Mouse (Mus musculus) limb, embryonic 15.5 days (tissue): Measurements from ENCODE around the gene Ntf5. TPM values are rescaled to one million over a fixed set of nuclear protein-coding genes. Genes with fewer than 3 reads are reported as not detected.

Experiments used
- ATAC-seq: fragments of 200-750 bp; cut with Nextera tagmentation; 2 replicates; pipeline ENCODE4 v1.8.0; 2017; ENCODE audit warnings: low read depth, moderate TSS enrichment; ENCODE audit not compliant: insufficient number of reproducible peaks, low FRiP score, low TSS enrichment
- H3K27ac ChIP-seq: fragments of 300-500 bp; sonication (generic); 2 replicates; pipeline ENCODE4 v1.5.1; 2015; ENCODE audit warnings: moderate library complexity, mild to moderate bottlenecking, inconsistent platforms
- H3K27me3 ChIP-seq: fragments of 300-500 bp; sonication (generic); 2 replicates; pipeline ENCODE4 v1.6.1; 2015; ENCODE audit warnings: inconsistent platforms
- H3K36me3 ChIP-seq: fragments of 300-500 bp; sonication (generic); 2 replicates; pipeline ENCODE4 v1.6.1; 2015; ENCODE audit warnings: inconsistent platforms
- H3K4me1 ChIP-seq: fragments of 300-500 bp; sonication (generic); 2 replicates; pipeline ENCODE4 v1.6.1; 2015; ENCODE audit warnings: inconsistent platforms
- H3K4me2 ChIP-seq: fragments of 300-500 bp; sonication (generic); 2 replicates; pipeline ENCODE4 v1.6.1; 2015; ENCODE audit warnings: mild to moderate bottlenecking, inconsistent platforms
- H3K4me3 ChIP-seq: fragments of 300-500 bp; sonication (generic); 2 replicates; pipeline ENCODE4 v1.5.1; 2015; ENCODE audit warnings: mild to moderate bottlenecking, inconsistent platforms
- H3K9ac ChIP-seq: fragments of 300-500 bp; sonication (generic); 2 replicates; pipeline ENCODE4 v1.6.1; 2015; ENCODE audit warnings: inconsistent platforms
- H3K9me3 ChIP-seq: fragments of 300-500 bp; sonication (generic); 2 replicates; pipeline ENCODE4 v1.6.1; 2016; ENCODE audit warnings: inconsistent platforms
- WGBS: fragments of 180-500 bp; shearing (Covaris S2); methylation state at CpG from one replicate; pipeline ENCODE4 v1.1.7; 2015; 5-methylcytosine and 5-hydroxymethylcytosine counted together
- polyA plus RNA-seq: library from polyadenylated mRNA; unstranded; fragments of >200 nt; fragmentation: Nextera tagmentation; extraction: Ambion mirVana; gene quantifications from 2 replicates; pipeline ENCODE4 v1.2.1, GENCODE M21; 2015

Gene Ntf5
- 1.9 and 3.0 TPM in 2 replicates for polyA plus RNA-seq

DNA sequence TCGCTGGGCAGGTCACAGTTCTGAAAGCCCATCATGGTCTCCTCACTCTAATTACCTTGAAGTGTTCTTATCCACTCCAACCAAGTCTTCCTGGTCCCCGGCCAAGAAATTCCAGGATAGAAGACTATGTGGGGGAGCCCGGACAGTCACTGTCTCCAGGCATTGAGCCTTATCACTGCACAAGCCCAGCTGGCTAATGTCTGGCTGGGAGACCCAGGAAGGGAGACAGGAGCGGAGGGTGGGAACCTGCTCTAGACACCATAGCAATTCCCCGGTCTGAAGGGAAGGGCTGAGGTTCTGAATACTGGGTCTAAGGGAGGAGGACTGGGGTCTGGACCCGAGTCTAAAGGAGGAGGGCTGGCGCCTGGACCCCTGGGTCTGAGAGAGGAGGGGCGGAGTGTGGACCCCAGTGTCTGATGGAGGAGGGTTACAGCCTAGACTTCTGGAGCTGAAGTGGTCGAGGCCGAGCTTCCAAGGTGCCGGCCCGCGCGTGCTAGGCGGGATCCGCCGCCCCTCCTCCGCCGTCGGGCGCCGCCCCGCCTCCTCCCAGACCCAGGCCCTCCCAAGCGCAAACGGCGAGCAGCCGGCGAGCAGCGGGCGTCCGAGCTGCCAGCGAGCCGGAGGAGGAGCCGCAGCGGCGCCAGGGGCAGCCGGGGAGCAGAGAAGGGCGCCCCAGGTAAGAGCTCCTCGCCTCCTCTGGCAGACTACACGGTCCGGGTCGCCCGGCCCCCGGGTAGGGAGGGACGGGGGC lies at the start of gene Ntf5:
Gene Ntf5 (plus strand): TSS at position 583 of the 751 bp plus-strand sequence.
- Histone ChIP-seq H3K27me3 (peaks cover 95% of the 10 kb centered on the region), H3K4me2 (peak within 1 kb of the TSS; percentile 95), H3K4me1 (peaks cover 35% of the 10 kb centered on the region), H3K9ac (peak within 1 kb of the TSS; percentile 52), H3K36me3 (no peaks in the 10 kb centered on the region), H3K27ac (peak within 1 kb of the TSS; percentile 72), H3K4me3 (peak within 1 kb of the TSS; percentile 61), H3K9me3 (no peaks in the 10 kb centered on the region)
- no peak for ATAC-seq
- 3% methylated on average over 38 of the region's 45 CpGs for WGBS

DNA sequence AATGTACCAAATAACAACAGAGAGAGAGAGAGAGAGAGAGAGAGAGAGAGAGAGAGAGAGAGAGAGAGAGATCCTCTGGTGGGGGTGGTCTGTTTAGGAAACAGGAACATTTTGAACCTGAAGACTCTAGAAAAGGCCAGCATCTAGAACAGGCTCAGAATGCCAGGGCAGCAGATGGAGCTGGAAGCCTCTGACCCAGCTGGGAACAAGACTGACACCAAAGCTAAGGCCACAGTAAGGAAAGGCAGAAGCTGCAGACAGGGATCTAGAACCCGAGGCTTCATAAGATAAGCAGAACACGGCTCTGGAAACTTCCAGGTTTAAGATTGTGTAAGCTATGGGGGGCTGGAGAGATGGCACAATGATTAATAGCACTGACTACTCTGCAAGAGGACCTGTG lies 49.5 kb upstream of the Ntf5 start:
- no peaks in the 10 kb centered on the region for H3K36me3 ChIP-seq
- no peaks in the 10 kb centered on the region for H3K9me3 ChIP-seq
- H3K27me3 ChIP-seq: peaks cover 68% of the 10 kb centered on the region
- no peak overlapping the region for H3K4me3 ChIP-seq
- no peak overlapping the region for H3K9ac ChIP-seq
- 71% methylated on average over 2 of the region's 2 CpGs for WGBS
- ATAC-seq: no peak
- H3K27ac ChIP-seq: no peak overlapping the region
- peaks cover 31% of the 10 kb centered on the region for H3K4me1 ChIP-seq
- H3K4me2 ChIP-seq: no peak overlapping the region

DNA sequence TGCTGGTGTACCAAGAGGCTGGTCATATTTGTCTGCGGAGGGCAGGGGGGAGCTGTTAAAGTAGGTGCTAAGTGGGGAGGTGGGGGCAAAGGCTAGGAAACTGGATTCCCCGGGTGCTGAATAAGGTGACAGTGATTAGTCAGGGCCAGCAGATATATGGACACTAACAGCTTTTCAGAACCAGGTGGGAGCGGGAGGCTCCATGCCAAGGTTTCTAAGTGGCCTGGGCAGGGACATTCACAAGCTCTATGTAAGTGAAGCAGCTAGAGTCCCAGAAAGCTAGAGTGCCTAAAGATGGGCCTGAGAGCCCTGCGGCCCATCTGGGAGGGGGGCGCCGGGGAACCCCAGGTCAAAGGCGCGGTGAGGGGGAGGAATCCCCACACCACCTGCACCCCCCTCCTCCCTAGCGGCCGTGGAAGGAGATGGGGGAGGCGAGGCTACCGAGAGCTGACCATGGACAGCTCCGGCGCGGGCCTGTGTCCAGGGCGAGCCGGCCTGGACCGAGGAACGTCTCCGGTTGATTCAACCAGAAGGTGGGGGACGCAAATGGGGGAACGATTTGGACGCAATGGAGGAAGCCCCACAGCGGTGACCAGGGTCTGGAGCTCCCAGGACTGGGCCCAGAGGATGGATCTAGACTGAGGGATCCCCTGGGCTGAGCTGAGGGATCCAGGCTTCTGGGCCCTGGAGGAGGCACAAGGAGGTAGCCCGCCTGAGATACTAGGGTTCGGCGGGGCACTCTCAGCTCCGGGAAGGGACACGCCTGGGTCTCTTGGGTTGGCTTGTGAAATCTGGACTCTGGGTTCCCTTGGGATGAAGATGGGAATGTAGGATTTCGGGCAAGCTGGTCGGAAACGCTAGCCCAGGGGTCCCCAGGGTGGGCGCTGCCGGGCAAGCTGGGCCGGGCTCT lies 47.5 kb upstream of the Ntf5 start:
- Histone ChIP-seq H3K9me3 (no peaks in the 10 kb centered on the region), H3K36me3 (no peaks in the 10 kb centered on the region), H3K4me3 (peak overlapping the region; percentile 58), H3K4me1 (peaks cover 43% of the 10 kb centered on the region), H3K27me3 (peaks cover 71% of the 10 kb centered on the region), H3K27ac (peak overlapping the region; percentile 39; the same call in 1 of the 2 replicates), H3K4me2 (peak overlapping the region; percentile 95), H3K9ac (peak overlapping the region; percentile 59)
- 3% methylated on average over 35 of the region's 35 CpGs for WGBS
- no peak for ATAC-seq

DNA sequence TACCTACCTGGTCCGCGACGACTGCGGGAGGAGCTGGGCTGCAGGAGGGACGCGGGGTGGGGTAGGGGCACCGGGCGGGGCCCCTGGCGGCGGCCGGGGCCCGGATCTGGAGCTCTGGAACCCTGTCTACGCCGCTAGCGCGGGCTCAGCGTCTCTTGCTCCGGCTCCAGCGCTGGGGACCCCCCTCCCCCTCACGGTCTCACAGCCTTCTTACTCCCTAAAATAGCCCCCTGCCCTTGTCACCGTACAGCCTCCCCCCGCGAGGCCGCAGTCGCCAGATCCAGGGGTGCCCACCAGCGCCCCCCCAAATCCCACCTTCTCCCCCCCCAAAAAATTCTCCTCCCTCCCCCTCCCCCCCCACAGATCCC lies 46.9 kb upstream of the Ntf5 start, which contains the start of gene Ppfia3:
Gene Ppfia3 (minus strand): TSS at position 368 of the 368 bp plus-strand sequence.
- H3K9ac ChIP-seq: peak within 1 kb of the TSS; percentile 59
- under 1% methylated on average over 25 of the region's 26 CpGs for WGBS
- H3K27me3 ChIP-seq: peaks cover 65% of the 10 kb centered on the region
- peak within 1 kb of the TSS; percentile 95 for H3K4me2 ChIP-seq
- H3K27ac ChIP-seq: peak within 1 kb of the TSS; percentile 39; the same call in 1 of the 2 replicates
- 0 out of 2 replicates have a peak, but pooled peaks have one; percentile 9 for ATAC-seq
- peaks cover 36% of the 10 kb centered on the region for H3K4me1 ChIP-seq
- no peaks in the 10 kb centered on the region for H3K36me3 ChIP-seq
- no peaks in the 10 kb centered on the region for H3K9me3 ChIP-seq
- H3K4me3 ChIP-seq: peak within 1 kb of the TSS; percentile 58

DNA sequence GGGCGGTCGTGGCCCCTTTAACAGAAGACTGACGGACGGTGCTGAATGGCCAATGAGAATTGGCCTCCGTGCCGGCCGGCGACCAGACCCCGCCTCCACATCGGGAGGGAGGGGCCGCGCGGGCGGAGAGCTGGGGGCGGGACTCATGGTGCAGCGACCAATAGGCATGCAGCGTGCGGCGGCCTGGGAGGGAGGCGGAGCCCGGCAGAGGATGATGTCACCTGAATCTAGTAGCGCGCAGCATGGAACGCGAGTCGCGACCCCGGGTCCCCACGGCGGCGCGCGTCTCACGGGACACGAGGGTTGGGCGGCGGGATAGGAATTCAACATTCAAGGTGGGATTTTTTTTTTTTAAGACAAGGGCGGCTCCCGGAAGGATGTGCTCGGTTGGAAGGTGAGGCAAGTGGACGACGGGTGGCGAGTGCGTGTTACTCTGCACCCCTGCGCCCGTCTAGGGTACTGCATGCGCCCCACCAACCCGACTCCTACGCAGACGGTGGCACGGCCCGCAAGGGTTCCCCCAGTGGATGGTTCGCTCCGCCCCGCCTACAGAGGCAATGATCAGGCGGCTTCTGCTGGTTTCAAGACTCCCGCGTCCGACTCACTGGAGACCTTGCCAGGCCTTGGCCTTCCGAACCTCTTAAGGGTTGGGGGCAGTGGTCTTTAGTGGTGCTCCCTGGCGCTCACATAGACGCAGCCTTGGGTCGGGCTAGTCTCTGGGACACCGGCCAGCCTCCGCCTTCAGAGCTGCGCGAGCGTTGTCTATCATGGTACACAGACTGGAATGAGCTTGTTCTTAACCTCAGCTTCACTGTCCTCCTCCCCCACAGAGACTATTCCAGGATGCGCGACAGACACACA lies 46.2 kb upstream of the Ntf5 start:
- Histone ChIP-seq H3K36me3 (0 out of 2 replicates have a peak, but pooled peaks cover under 1% of the 10 kb centered on the region), H3K9me3 (no peaks in the 10 kb centered on the region), H3K27me3 (peaks cover 59% of the 10 kb centered on the region), H3K9ac (peak overlapping the region; percentile 18), H3K4me1 (peaks cover 33% of the 10 kb centered on the region), H3K4me2 (peak overlapping the region; percentile 95), H3K4me3 (peak overlapping the region; percentile 58), H3K27ac (peak overlapping the region; percentile 19; the same call in 1 of the 2 replicates)
- 1% methylated on average over 67 of the region's 70 CpGs for whole genome bisulfite sequencing
- peak; percentile 92 for ATAC-seq

DNA sequence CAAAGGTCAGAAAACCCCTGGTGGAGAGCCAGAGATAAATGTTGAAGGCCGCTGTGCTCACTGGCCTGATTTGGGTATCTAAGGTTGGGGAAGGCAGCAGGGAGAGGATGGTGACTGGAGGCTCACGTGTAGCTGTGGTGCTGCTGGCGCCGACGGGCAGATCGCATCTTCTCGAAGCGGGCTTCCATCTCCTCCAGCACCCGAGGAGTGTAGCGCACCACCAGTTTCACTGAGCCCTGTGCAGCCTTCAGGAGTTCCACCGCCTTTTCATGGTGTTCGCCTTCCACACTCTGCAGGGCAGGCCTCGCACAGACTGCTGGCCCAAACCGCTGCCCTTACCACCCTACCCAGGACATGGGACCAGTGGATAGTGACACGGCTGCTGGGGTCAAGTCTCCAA lies 45.3 kb upstream of the Ntf5 start:
- ATAC-seq: no peak
- Histone ChIP-seq H3K4me1 (peaks cover 33% of the 10 kb centered on the region), H3K9ac (no peak overlapping the region), H3K36me3 (peaks cover 9% of the 10 kb centered on the region; the same call in 1 of the 2 replicates), H3K27me3 (peaks cover 50% of the 10 kb centered on the region), H3K4me3 (peak overlapping the region; percentile 58; the same call in 1 of the 2 replicates), H3K27ac (no peak overlapping the region), H3K9me3 (no peaks in the 10 kb centered on the region), H3K4me2 (peak overlapping the region; percentile 95; the same call in 1 of the 2 replicates)
- 84% methylated on average over 15 of the region's 15 CpGs for WGBS

DNA sequence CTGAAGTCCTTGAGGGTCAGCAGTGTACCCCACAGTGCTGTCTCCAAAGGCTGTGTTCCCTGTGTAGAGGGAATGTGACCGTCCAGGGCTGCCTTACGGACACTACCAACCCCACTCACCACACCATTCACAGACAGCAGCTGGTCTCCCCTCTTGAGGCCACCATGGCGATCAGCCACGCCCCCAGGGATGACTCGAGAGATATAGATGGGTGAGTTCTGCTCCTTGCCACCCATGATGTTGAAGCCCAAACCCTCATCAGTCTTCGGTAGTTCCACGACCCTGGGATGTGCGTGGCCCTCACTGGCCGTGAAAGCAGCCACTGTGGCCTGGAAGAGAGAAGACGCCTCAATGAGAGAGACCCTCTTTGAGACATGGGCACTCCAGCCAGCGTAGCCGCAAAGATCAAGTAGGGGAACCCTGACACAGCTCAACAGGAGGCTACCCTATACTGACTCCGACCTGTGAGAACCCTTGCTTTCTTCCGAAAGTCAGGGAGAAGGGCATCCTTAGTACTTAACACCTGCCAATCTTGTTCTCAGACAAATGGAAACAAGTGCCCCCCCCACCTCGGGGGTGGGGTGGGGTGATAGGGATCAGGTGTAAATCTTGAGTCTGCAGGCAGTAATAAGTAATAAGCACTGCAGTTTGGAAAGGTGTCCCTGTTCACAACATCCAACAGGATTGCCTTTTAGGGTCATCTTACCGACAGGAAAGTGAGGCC lies 44.3 kb upstream of the Ntf5 start:
- ATAC-seq: no peak
- H3K27ac ChIP-seq: no peak overlapping the region
- H3K9me3 ChIP-seq: no peaks in the 10 kb centered on the region
- H3K4me2 ChIP-seq: peak overlapping the region; percentile 88; the same call in 1 of the 2 replicates
- H3K9ac ChIP-seq: no peak overlapping the region
- peaks cover 19% of the 10 kb centered on the region; the same call in 1 of the 2 replicates for H3K36me3 ChIP-seq
- peaks cover 33% of the 10 kb centered on the region for H3K4me1 ChIP-seq
- WGBS: 74% methylated on average over 16 of the region's 16 CpGs
- H3K27me3 ChIP-seq: peaks cover 41% of the 10 kb centered on the region
- peak overlapping the region; percentile 57 for H3K4me3 ChIP-seq

DNA sequence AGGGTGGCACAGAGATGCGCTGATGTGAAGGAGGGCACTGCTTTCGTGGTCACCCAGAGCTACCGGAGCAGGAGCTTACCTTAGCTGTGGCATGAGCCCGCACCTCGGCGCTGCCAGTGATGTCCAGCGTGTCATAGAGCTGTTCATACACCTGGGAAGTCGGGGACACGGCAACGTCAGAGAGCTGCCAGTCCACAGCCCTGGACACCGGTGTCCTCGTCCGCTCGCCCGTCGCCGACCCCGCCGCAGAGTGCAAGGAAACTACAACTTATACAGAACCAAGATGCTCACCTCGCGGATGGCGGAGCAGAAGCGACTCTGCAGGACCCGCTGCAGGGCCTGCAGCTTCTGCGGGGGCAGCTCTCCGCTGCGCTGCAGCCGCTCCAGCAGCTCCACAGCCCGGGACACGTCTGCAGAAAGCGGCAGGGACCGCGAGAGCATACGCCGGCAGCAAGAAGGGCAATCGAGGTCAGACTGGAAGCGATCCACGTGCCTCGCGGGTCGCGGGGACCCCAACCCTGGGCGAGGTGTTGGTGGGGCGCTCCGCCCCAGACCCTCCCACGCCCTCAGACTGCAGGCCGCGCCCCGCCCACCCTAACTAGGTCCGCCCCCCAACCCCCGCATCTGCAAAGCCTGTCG lies 43.5 kb upstream of the Ntf5 start:
- H3K9me3 ChIP-seq: no peaks in the 10 kb centered on the region
- H3K4me3 ChIP-seq: peak overlapping the region; percentile 57
- peak; percentile 2; the same call in 1 of the 2 replicates for ATAC-seq
- 8% methylated on average over 51 of the region's 52 CpGs for WGBS
- peak overlapping the region; percentile 88 for H3K4me2 ChIP-seq
- H3K9ac ChIP-seq: peak overlapping the region; percentile 27
- peaks cover 33% of the 10 kb centered on the region for H3K4me1 ChIP-seq
- H3K27me3 ChIP-seq: peaks cover 35% of the 10 kb centered on the region
- peaks cover 24% of the 10 kb centered on the region for H3K36me3 ChIP-seq
- H3K27ac ChIP-seq: no peak overlapping the region

DNA sequence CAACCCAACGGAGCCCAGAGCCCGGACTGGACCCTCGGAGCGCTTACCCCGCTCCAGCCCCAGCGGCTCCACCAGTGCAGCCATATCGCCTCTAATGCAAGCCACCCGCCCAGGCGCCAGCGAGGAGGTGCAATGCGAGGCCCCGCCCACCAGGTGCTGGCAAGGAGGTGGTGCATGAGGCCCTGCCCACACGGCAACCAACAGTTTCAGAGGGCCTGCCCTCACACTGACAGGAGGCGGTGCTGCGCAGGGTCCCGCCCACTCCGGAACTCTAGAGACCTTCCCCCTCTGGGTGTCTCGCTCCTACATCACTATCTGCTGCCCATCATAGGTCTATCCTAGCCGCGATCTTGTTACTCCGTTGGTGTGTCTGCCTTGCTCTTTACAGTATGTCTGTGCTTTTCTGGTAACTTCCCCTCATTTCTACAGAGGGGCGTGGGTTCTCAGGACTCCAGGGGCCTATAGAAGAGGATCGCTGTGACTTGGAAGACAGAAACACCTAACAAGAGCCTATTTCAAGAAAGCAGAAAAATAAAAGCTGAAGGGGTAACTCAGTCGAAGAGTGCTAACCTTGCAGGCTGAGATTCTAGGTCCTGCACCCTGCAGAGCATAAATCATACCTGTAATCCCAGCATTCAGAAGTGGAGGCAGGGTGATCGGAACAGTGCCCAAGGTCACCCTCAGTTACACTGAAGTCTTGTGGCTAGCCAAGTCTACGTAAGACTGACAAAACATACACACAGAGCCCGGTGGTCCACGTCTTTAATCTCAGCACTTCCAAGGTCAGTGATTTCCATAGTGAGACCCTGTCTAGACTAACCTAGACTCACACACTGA lies 42.8 kb upstream of the Ntf5 start, which contains the start of gene Lin7b:
Gene Lin7b (minus strand): TSS at position 109 of the 837 bp plus-strand sequence.
- Histone ChIP-seq H3K4me1 (peaks cover 31% of the 10 kb centered on the region), H3K9me3 (no peaks in the 10 kb centered on the region), H3K4me3 (peak within 1 kb of the TSS; percentile 57), H3K4me2 (peak within 1 kb of the TSS; percentile 88), H3K9ac (peak within 1 kb of the TSS; percentile 27), H3K36me3 (peaks cover 30% of the 10 kb centered on the region), H3K27me3 (peaks cover 29% of the 10 kb centered on the region), H3K27ac (no peak within 1 kb of the TSS)
- 12% methylated on average over 28 of the region's 28 CpGs for WGBS
- peak; percentile 64 for ATAC-seq
